Mouse (Mus musculus): ENCODE results near the gene Blcap. TPM values are rescaled to one million over a fixed set of nuclear protein-coding genes. Genes with fewer than 3 reads are reported as not detected.

Blcap gene
- polyA plus RNA-seq, 1 experiment from 2014 or later: 288 TPM

GRCm38 (mm10) chr2:157572786-157573185, 1.7 kb upstream of the Blcap start:
- no peak; the same call in 1 of the 2 replicates for ATAC-seq
- no peak overlapping the region for H3K4me2 ChIP-seq (ENCODE audit: low read length)
- H3K9me3 ChIP-seq (ENCODE audit: control insufficient read depth, low read length): no peaks in the 10 kb centered on the region
- H3K36me3 ChIP-seq (ENCODE audit: control insufficient read depth, insufficient read depth, low read length): no peaks in the 10 kb centered on the region
- H3K9ac ChIP-seq (ENCODE audit: low read depth, low read length): no peak overlapping the region
- H3K4me1 ChIP-seq (ENCODE audit: control insufficient read depth, insufficient read depth, low read depth, low read length): no peaks in the 10 kb centered on the region
- no peaks in the 10 kb centered on the region for H3K27me3 ChIP-seq (replicated peaks; ENCODE audit: control insufficient read depth, insufficient read depth, low read length)
- H3K27ac ChIP-seq (ENCODE audit: low read depth, low read length): no peak overlapping the region
- no peak overlapping the region for H3K4me3 ChIP-seq (ENCODE audit: low read length)
- WGBS: 62% methylated on average over 2 of the region's 2 CpGs

DNA sequence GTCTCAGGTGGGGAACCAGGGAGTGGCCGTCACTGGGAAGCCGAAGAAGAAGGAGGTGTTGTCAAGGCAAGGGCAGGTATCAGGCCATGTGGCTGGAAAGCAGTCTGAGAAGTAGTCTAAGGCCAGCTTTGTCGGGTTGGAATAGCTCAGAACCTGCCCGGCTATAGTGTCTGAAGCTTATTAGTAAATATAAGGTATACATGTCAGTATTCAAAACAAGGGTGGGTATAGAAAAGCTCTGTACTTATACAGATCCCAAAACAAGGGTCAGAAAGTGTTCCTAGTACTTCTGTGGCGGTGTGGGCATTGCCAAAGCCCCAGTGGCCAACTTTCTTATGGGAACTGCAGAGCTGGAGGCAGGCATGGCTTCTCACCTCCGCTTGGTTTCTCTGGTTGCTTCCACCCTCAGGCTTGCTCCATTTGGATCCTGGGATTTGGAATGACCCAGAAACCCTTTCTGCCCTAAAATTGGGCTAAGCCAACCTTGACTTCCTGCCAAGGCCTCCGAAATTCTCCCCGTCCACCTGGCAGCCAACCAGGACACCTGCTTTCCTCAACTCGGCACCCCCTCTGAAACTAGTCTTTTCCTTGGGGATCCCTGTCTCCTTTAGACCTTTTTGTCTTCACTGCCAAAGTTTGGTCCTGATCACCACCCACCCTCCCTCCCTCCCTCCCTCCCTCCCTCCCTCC, 1.1 kb downstream of the Blcap start:
- H3K4me1 ChIP-seq (ENCODE audit: control insufficient read depth, insufficient read depth, low read depth, low read length): peaks cover 10% of the 10 kb centered on the region
- no peak overlapping the region for H3K27ac ChIP-seq (ENCODE audit: low read depth, low read length)
- 71% methylated on average over 9 of the region's 9 CpGs for WGBS
- no peaks in the 10 kb centered on the region for H3K9me3 ChIP-seq (ENCODE audit: control insufficient read depth, low read length)
- H3K36me3 ChIP-seq (ENCODE audit: control insufficient read depth, insufficient read depth, low read length): no peaks in the 10 kb centered on the region
- H3K4me2 ChIP-seq (ENCODE audit: low read length): no peak overlapping the region
- H3K27me3 ChIP-seq (replicated peaks; ENCODE audit: control insufficient read depth, insufficient read depth, low read length): no peaks in the 10 kb centered on the region
- ATAC-seq: no peak
- no peak overlapping the region for H3K4me3 ChIP-seq (ENCODE audit: low read length)
- H3K9ac ChIP-seq (ENCODE audit: low read depth, low read length): no peak overlapping the region

DNA sequence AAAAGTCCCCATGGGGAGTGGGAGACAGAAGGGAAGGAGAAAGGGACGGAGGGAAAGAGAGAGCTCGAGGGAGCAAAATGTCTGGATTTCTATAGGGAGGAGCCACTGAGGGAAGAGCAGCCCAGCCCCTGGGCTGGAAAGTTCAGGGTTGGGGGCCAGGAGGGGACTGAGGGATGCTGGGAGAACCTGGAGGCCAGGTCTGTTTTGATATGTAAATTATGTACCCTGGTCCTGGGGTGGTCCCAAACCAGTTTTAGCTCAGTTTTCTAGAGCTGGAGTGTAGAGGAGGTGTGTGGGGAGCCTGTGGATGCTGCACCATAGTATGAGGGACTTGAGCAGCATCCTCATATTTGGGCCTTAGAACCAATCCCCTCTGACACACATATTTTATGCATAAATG, 2.2 kb downstream of the Blcap start:
- no peaks in the 10 kb centered on the region for H3K36me3 ChIP-seq (ENCODE audit: control insufficient read depth, insufficient read depth, low read length)
- WGBS: 28% methylated on average over 2 of the region's 2 CpGs
- peaks cover 20% of the 10 kb centered on the region for H3K4me1 ChIP-seq (ENCODE audit: control insufficient read depth, insufficient read depth, low read depth, low read length)
- no peaks in the 10 kb centered on the region for H3K9me3 ChIP-seq (ENCODE audit: control insufficient read depth, low read length)
- no peaks in the 10 kb centered on the region for H3K27me3 ChIP-seq (replicated peaks; ENCODE audit: control insufficient read depth, insufficient read depth, low read length)
- no peak overlapping the region for H3K27ac ChIP-seq (ENCODE audit: low read depth, low read length)
- no peak overlapping the region for H3K9ac ChIP-seq (ENCODE audit: low read depth, low read length)
- H3K4me2 ChIP-seq (ENCODE audit: low read length): no peak overlapping the region
- H3K4me3 ChIP-seq (ENCODE audit: low read length): no peak overlapping the region
- no peak for ATAC-seq

DNA sequence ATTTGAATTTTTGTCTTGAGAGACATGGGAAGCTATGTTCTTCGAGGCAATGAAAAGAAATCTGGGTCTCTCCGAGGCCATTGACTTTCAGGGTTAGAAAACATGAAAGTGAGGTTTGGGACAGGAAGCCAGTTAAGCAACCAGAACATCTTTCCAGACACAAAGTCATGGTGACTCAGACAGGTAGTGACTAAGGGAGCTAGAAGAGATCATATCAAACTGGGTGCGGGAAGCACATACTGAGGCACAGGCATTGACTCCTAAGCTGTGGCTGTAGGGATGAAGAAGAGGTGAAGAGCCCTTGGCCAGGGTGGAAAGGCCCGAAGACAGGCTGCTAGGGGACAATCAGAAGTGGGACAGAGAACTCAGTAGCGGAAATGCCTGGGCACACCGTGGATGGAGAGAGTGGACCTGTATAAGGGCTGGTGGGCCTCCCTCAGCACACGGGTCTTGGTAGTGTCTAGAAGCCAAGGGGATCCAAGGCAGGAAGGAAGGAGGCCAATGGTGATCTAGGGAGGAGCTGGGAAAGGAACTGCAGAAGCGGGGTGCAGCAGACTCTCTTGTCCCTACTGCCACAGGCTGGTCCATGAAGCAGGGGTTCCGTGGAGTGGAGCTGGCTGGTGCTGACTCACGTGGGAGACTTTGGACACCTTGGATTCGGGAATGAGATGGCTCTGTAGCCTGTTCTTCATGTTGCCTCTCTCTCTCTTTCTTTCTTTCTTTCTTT, 3.7 kb downstream of the Blcap start:
- Histone ChIP-seq H3K9ac (ENCODE audit: low read depth, low read length) (peak overlapping the region; percentile 24; the same call in 1 of the 2 replicates), H3K27me3 (replicated peaks; ENCODE audit: control insufficient read depth, insufficient read depth, low read length) (no peaks in the 10 kb centered on the region), H3K4me1 (ENCODE audit: control insufficient read depth, insufficient read depth, low read depth, low read length) (peaks cover 30% of the 10 kb centered on the region), H3K9me3 (ENCODE audit: control insufficient read depth, low read length) (no peaks in the 10 kb centered on the region), H3K27ac (ENCODE audit: low read depth, low read length) (peak overlapping the region; percentile 95; the same call in 1 of the 2 replicates), H3K36me3 (ENCODE audit: control insufficient read depth, insufficient read depth, low read length) (0 out of 2 replicates have a peak, but pooled peaks cover 3% of the 10 kb centered on the region), H3K4me2 (ENCODE audit: low read length) (peak overlapping the region; percentile 97), H3K4me3 (ENCODE audit: low read length) (peak overlapping the region; percentile 91)
- ATAC-seq: no peak
- WGBS: 85% methylated on average over 11 of the region's 11 CpGs

GRCm38 (mm10) chr2:157566260-157566952, 4.7 kb downstream of the Blcap start:
- peaks cover 12% of the 10 kb centered on the region for H3K36me3 ChIP-seq (ENCODE audit: control insufficient read depth, insufficient read depth, low read length)
- H3K4me2 ChIP-seq (ENCODE audit: low read length): peak overlapping the region; percentile 97
- H3K9me3 ChIP-seq (ENCODE audit: control insufficient read depth, low read length): peaks cover 3% of the 10 kb centered on the region
- H3K9ac ChIP-seq (ENCODE audit: low read depth, low read length): peak overlapping the region; percentile 95
- peak; percentile 87 for ATAC-seq
- H3K27ac ChIP-seq (ENCODE audit: low read depth, low read length): peak overlapping the region; percentile 95
- peaks cover 30% of the 10 kb centered on the region for H3K4me1 ChIP-seq (ENCODE audit: control insufficient read depth, insufficient read depth, low read depth, low read length)
- peak overlapping the region; percentile 91 for H3K4me3 ChIP-seq (ENCODE audit: low read length)
- WGBS: under 1% methylated on average over 36 of the region's 36 CpGs
- no peaks in the 10 kb centered on the region for H3K27me3 ChIP-seq (replicated peaks; ENCODE audit: control insufficient read depth, insufficient read depth, low read length)

- Histone ChIP-seq H3K9ac (ENCODE audit: low read depth, low read length) (peak overlapping the region; percentile 95), H3K9me3 (ENCODE audit: control insufficient read depth, low read length) (peaks cover 6% of the 10 kb centered on the region), H3K4me2 (ENCODE audit: low read length) (peak overlapping the region; percentile 97), H3K27ac (ENCODE audit: low read depth, low read length) (peak overlapping the region; percentile 95), H3K27me3 (replicated peaks; ENCODE audit: control insufficient read depth, insufficient read depth, low read length) (no peaks in the 10 kb centered on the region), H3K4me1 (ENCODE audit: control insufficient read depth, insufficient read depth, low read depth, low read length) (peaks cover 30% of the 10 kb centered on the region), H3K36me3 (ENCODE audit: control insufficient read depth, insufficient read depth, low read length) (peaks cover 17% of the 10 kb centered on the region), H3K4me3 (ENCODE audit: low read length) (peak overlapping the region; percentile 91)
- peak; percentile 5; the same call in 1 of the 2 replicates for ATAC-seq
- 1% methylated on average over 22 of the region's 35 CpGs for WGBS
Observed at GRCm38 (mm10) chr2:157565898-157566259, 5.2 kb downstream of the Blcap start.

DNA sequence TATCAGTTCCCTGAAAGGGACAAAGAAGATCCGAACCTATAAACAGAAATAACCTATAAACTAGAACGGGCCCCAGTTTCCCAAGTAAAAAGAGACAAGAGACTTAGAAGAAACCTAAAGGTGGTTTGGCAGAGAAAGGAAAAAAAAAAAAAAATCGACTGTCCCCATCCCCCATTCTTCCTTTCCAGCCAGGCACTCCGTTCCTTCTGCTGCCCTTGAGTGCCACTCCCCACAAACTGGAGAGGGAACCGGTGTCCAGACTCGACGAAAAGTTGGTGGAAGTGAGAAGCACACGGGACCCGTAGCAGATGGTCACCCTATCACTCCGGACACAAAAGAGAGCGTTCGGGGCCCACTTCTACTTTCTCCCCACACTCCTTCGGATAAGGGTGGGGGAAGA, 5.6 kb downstream of the Blcap start:
- WGBS: 6% methylated on average over 13 of the region's 13 CpGs
- Histone ChIP-seq H3K9ac (ENCODE audit: low read depth, low read length) (peak overlapping the region; percentile 95), H3K36me3 (ENCODE audit: control insufficient read depth, insufficient read depth, low read length) (peaks cover 19% of the 10 kb centered on the region), H3K4me2 (ENCODE audit: low read length) (peak overlapping the region; percentile 97), H3K27me3 (replicated peaks; ENCODE audit: control insufficient read depth, insufficient read depth, low read length) (no peaks in the 10 kb centered on the region), H3K27ac (ENCODE audit: low read depth, low read length) (peak overlapping the region; percentile 95), H3K9me3 (ENCODE audit: control insufficient read depth, low read length) (peaks cover 6% of the 10 kb centered on the region), H3K4me1 (ENCODE audit: control insufficient read depth, insufficient read depth, low read depth, low read length) (peaks cover 30% of the 10 kb centered on the region), H3K4me3 (ENCODE audit: low read length) (peak overlapping the region; percentile 91)
- ATAC-seq: no peak

DNA sequence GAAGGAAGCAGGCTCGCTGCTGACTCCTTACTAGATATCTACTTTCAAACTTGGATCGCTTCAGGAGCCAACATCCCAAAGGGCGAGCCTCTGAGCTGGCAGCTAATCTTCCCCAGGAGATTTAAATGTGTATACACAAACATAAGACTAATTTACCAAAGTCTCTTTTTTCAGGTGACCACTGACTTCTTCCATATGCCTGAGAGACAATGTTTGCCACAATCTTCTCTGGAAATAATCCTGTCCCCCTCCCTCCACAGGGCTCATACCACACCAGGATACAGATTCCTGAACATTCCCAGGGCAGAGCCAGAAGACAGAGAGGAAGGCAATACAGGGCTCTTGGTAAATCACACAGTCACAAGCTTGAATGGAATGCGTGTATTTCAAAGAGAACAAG, 6.4 kb downstream of the Blcap start:
- Histone ChIP-seq H3K4me1 (ENCODE audit: control insufficient read depth, insufficient read depth, low read depth, low read length) (peaks cover 30% of the 10 kb centered on the region), H3K4me2 (ENCODE audit: low read length) (peak overlapping the region; percentile 97), H3K27ac (ENCODE audit: low read depth, low read length) (no peak overlapping the region), H3K4me3 (ENCODE audit: low read length) (peak overlapping the region; percentile 91), H3K9me3 (ENCODE audit: control insufficient read depth, low read length) (peaks cover 13% of the 10 kb centered on the region), H3K9ac (ENCODE audit: low read depth, low read length) (peak overlapping the region; percentile 95), H3K36me3 (ENCODE audit: control insufficient read depth, insufficient read depth, low read length) (peaks cover 25% of the 10 kb centered on the region), H3K27me3 (replicated peaks; ENCODE audit: control insufficient read depth, insufficient read depth, low read length) (no peaks in the 10 kb centered on the region)
- 78% methylated on average over 4 of the region's 4 CpGs for WGBS
- no peak for ATAC-seq

- H3K27ac ChIP-seq (ENCODE audit: low read depth, low read length): peak overlapping the region; percentile 55; the same call in 1 of the 2 replicates
- peak overlapping the region; percentile 4; the same call in 1 of the 2 replicates for H3K4me3 ChIP-seq (ENCODE audit: low read length)
- H3K36me3 ChIP-seq (ENCODE audit: control insufficient read depth, insufficient read depth, low read length): peaks cover 35% of the 10 kb centered on the region
- no peaks in the 10 kb centered on the region for H3K27me3 ChIP-seq (replicated peaks; ENCODE audit: control insufficient read depth, insufficient read depth, low read length)
- 38% methylated on average over 2 of the region's 2 CpGs for WGBS
- no peak for ATAC-seq
- peaks cover 33% of the 10 kb centered on the region for H3K4me1 ChIP-seq (ENCODE audit: control insufficient read depth, insufficient read depth, low read depth, low read length)
- peak overlapping the region; percentile 42; the same call in 1 of the 2 replicates for H3K9ac ChIP-seq (ENCODE audit: low read depth, low read length)
- peaks cover 22% of the 10 kb centered on the region for H3K9me3 ChIP-seq (ENCODE audit: control insufficient read depth, low read length)
- peak overlapping the region; percentile 97 for H3K4me2 ChIP-seq (ENCODE audit: low read length)
Observed at GRCm38 (mm10) chr2:157563031-157563430, 8.0 kb downstream of the Blcap start.
